Mouse (Mus musculus) mesoderm, embryonic 11.5 days (tissue): ENCODE results near the gene Tmem204.

Experiments
- DNase-seq: peaks from one replicate; pipeline ENCODE4 v3.0.0-alpha.2; 2012; ENCODE audit warnings: low read depth, low spot score

The Tmem204 gene

DNA sequence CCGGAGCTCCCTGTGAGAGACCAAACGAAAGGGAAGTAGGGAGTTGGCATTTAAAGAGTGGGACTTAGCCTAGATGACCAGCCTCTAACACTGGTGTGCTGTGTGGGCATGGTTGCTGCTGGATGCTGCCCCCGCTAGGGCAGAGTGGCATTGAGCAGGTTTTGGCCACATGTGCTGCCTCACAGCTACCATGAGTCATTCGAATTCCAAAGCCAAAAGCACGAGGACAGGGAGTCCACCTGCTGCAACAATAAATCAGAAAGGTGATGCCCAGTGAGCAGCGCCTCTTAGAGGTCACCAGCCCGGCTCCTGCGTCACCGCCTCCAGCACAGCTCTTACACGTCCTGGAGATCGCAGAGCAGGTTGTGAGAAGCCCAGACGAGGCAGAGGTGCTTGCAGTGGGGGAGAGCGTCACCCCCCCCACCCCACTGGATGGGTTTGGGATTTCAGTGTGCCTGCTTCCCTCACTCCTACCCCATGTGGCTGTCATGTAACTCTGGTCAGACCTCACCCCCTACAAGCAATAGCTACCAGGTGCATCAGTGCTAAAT lies 1.5 kb upstream of the Tmem204 start:
- DNase-seq: peak; percentile 21

GRCm38 (mm10) chr17:25082887-25083286 lies 504 bp downstream of the Tmem204 start:
- DNase-seq: no peak

GRCm38 (mm10) chr17:25082081-25082847 lies 1.1 kb downstream of the Tmem204 start:
- no peak for DNase-seq

GRCm38 (mm10) chr17:25080960-25081381 lies 2.4 kb downstream of the Tmem204 start:
- peak; percentile 9 for DNase-seq

- DNase-seq: no peak
Measured at GRCm38 (mm10) chr17:25080210-25080609, 3.2 kb downstream of the Tmem204 start.

DNA sequence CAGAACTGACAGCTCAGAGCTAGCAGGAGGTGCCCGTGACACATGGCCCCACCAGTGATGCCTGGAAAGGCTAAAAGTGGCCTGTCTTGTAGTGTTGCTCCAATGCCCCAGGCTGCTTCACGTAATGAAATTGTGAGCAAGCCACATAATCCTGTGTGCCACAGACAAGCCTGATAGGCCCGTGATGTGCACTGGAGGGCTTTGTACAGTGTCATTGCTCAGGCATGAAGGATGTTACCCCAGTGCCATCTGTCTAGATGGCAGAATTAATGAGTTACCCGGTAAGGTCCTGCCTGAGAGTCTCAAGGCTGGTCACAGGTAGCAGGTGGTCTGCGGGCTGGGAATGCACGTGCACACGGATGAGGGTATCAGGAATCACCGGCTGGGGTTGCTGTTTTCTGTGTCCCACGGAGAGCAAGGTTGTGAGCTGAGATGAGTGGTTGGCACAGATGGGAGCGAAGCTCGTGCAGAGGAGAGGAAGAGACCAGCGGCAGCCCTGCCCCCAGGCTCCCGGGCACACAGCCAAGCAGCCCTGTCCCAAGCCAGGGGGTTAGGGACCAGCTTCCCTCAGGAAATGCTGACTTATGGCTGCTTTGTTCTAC lies 5.5 kb downstream of the Tmem204 start:
- no peak for DNase-seq

DNA sequence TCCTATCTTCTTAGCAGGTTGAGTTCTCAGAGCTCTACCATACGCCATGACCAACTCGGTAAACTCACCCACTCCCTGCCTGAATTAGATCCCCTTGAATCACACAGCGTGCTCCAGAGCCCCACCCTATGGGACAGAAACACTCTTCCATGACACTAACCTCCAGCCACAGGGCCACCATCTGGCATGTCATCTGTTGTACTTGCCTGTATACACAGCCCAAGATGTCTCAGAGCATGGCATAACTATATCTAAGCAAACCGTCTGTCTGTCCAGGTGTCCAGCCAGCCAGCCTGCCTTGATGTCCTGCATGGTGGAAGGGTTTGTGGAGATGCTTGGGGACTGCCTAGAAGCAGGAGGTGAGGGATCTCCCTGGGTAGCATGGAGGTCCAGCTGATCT lies 6.5 kb downstream of the Tmem204 start:
- DNase-seq: no peak

GRCm38 (mm10) chr17:25068690-25069089 lies 14.7 kb downstream of the Tmem204 start:
- DNase-seq: no peak

DNA sequence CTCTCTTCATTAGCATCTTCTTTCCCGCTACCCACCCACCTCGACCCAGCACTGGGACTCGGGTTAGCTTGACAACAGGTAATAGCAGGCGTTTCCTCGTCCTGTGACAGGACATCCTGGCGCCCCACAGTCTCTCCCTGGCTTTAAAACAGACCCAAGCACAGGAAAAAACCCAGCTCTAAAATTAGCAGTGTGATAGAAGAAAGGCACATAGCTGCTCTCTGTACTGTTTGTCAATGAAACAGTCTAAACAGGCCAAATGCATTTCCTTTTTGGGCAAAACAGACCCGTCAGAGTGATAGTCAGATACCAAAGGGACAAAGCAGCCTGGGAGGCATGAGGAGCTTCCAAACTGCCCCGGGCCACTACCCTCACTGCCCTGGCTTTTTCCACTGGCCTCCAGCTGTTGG lies 15.9 kb downstream of the Tmem204 start:
- no peak for DNase-seq

- no peak for DNase-seq
Measured at GRCm38 (mm10) chr17:25066595-25066994, 16.8 kb downstream of the Tmem204 start.

DNA sequence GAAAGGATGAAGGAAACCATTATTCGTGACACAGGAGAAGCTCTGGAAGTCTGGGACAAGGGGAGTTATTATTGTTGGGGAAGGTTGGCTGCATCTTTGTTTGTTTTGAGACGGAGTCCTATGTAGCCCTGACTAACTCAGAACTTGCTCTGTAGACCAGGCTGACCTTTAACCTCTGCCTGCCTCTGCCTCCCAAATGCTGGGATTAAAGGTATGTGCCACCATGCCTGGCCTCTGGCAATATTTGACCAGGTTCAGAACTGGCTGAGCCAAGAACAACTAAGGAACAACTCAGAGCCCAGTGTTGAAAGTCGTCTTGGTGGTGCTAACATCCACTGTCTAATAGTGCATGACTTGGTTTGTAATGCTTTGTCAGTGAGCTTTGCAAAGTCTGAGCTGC lies 18.2 kb downstream of the Tmem204 start:
- DNase-seq: no peak

- DNase-seq: no peak
Measured at GRCm38 (mm10) chr17:25064351-25064750, 19.0 kb downstream of the Tmem204 start.

- no peak for DNase-seq
Measured at GRCm38 (mm10) chr17:25063872-25064271, 19.5 kb downstream of the Tmem204 start.

- no peak for DNase-seq
Measured at GRCm38 (mm10) chr17:25063261-25063660, 20.1 kb downstream of the Tmem204 start.

DNA sequence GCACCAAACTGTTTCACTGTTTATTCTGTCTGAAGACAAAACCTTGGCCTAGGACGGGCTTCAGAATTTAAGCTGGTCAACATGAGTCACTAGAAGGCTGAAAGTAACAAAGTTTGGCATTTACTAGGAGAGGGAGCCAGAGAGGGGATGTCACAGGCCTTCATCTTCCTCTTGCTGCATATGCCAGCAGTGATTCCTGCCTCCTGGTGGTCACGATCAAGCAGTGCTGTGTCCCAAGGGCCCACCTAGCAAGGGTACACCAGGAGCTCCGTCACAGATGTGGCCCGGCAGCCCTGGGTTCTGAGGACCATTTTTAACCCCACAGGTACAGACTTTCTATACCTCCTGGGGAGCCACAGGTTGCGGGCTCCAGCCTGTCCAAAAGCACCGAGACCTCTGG lies 26.4 kb downstream of the Tmem204 start:
- DNase-seq: no peak

GRCm38 (mm10) chr17:25053274-25053673 lies 30.1 kb downstream of the Tmem204 start:
- DNase-seq: no peak

- no peak for DNase-seq
Measured at GRCm38 (mm10) chr17:25047143-25047542, 36.2 kb downstream of the Tmem204 start.

- no peak for DNase-seq
Measured at GRCm38 (mm10) chr17:25045281-25045680, 38.1 kb downstream of the Tmem204 start.

- DNase-seq: no peak
Measured at GRCm38 (mm10) chr17:25044879-25045278, 38.5 kb downstream of the Tmem204 start.

- no peak for DNase-seq
Measured at GRCm38 (mm10) chr17:25036183-25036582, 47.2 kb downstream of the Tmem204 start.

- DNase-seq: peak; percentile 86
Measured at GRCm38 (mm10) chr17:25016292-25017132, 66.9 kb downstream of the Tmem204 start.

DNA sequence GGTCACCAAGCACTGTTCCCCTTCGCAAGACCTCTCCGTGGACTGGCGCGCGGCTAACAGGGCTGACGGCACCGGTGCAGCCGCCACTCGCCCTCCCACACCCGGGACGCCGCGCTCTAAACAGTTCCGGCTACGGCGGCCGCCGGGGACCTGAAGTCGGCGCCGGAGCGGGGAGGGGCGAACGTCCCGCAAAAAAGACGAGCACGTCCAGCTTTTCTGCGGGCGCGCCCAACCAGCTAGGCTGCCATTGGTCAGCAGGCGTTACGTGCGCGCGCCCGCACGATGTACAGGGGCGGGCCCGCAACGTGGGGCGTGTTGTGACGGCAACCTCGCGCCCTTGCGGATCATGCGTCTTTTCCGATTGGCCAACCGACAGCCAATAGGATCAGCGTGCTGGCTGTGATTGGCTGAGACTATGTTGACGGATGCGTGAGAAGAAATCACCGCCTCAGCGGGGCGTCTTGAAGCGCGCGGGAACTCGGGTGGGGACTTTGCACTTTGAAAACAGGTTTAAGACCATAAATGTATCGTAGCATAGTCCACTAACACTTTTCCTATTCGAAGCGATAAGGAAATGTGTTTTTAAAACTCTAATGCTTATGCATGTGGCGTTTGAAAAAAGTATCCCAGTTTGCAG lies 67.6 kb downstream of the Tmem204 start, which contains the start of the genes Cramp1l and Ift140:
Cramp1l (minus strand) TSS at position 134 of the 637 bp plus-strand sequence.
Ift140 (plus strand) TSS at position 431 of the 637 bp plus-strand sequence.
- DNase-seq: peak; percentile 99
